In genomic region chr9:73671656-73672212, GRCm38 (mm10) we compare ENCODE assay signal across 24 mouse cellular contexts.
A peak's percentile ranks its signal among the peaks of the same experiment; 100 is the strongest.
DNase-seq lines count a peak whose midpoint lies in the region; ATAC-seq lines count a peak whose summit lies in the region.
"Had no signal": no experiment of that assay in that cellular context is flagged by ENCODE, and none has a peak within 500 bp of the region (broad histone marks: within the 10 kb centered on the region; RNA-seq: fewer than 3 reads in every experiment).

No protein-coding gene starts in this region.

- peak; percentile 1 for DNase-seq in kidney, adult 9 months
- no peak for DNase-seq in kidney, adult 8-10 months
- DNase-seq in adrenal gland, postnatal 36 days: peak; percentile 20 to 42
- peak; percentile 36 to 50 for DNase-seq in kidney, postnatal 4 days
- no peak for DNase-seq in frontal cortex, postnatal 10 days (ENCODE audit: low spot score in 2 of 2)
- DNase-seq in urinary bladder, postnatal 4 days (ENCODE audit: low spot score in 2 of 2): no peak
- DNase-seq in layer of hippocampus, adult 18-20 months (ENCODE audit: low spot score in 2 of 2): no peak
- DNase-seq: cerebellum, adult 2 months; cerebellum, postnatal 25 days; gastrocnemius, postnatal 36 days; heart, postnatal 36 days; retina, postnatal 1 day; right cerebral cortex, postnatal 25 days; spleen, adult 18-20 months had no signal

- H3K36me3 ChIP-seq in kidney, embryonic 16.5 days (ENCODE audit: insufficient read depth, low read length): no peaks in the 10 kb centered on the region
- H3K36me3 ChIP-seq: embryonic facial prominence, embryonic 10.5 days; forebrain, embryonic 15.5 days; hindbrain, embryonic 13.5 days; limb, embryonic 10.5 days; neural tube, embryonic 12.5 days had no signal

- no peak overlapping the region for H3K4me2 ChIP-seq in kidney, embryonic 16.5 days (replicated peaks; ENCODE audit: low read depth, low read length)
- H3K4me2 ChIP-seq: forebrain, embryonic 15.5 days; hindbrain, embryonic 13.5 days; midbrain, embryonic 11.5 days; neural tube, embryonic 12.5 days had no signal

- 17% methylated on average over 6 of the region's 6 CpGs for WGBS in kidney, embryonic 16.5 days

- no peak overlapping the region for H3K4me3 ChIP-seq in kidney, embryonic 16.5 days (ENCODE audit: low read length)
- H3K4me3 ChIP-seq: embryonic facial prominence, embryonic 10.5 days; forebrain, embryonic 15.5 days; hindbrain, embryonic 13.5 days; limb, embryonic 10.5 days; neural tube, embryonic 12.5 days had no signal

- ATAC-seq in kidney, embryonic 16.5 days (ENCODE audit: low FRiP score, low TSS enrichment): peak; percentile 59; the same call in 1 of the 2 replicates
- ATAC-seq: activated CD4-positive, CD25-positive, alpha-beta regulatory T cell, adult 4 months; forebrain, embryonic 15.5 days; lung, postnatal 0 days had no signal

- no peak overlapping the region for H3K9ac ChIP-seq in kidney, embryonic 16.5 days (replicated peaks; ENCODE audit: low read length)
- H3K9ac ChIP-seq: forebrain, embryonic 15.5 days; hindbrain, embryonic 13.5 days; neural tube, embryonic 12.5 days had no signal

- H3K4me1 ChIP-seq in kidney, embryonic 16.5 days (ENCODE audit: insufficient read depth, low read length): 0 out of 2 replicates have a peak, but pooled peaks cover 3% of the 10 kb centered on the region
- H3K4me1 ChIP-seq: embryonic facial prominence, embryonic 10.5 days; forebrain, embryonic 15.5 days; hindbrain, embryonic 13.5 days; limb, embryonic 10.5 days; neural tube, embryonic 12.5 days had no signal

- H3K9me3 ChIP-seq in kidney, embryonic 16.5 days (ENCODE audit: low read length): no peaks in the 10 kb centered on the region
- H3K9me3 ChIP-seq: embryonic facial prominence, embryonic 10.5 days; forebrain, embryonic 15.5 days; hindbrain, embryonic 13.5 days; limb, embryonic 10.5 days; neural tube, embryonic 12.5 days had no signal

- peaks cover 23% of the 10 kb centered on the region; the same call in 1 of the 2 replicates for H3K27me3 ChIP-seq in kidney, embryonic 16.5 days (ENCODE audit: insufficient read depth, low read length)
- H3K27me3 ChIP-seq: forebrain, embryonic 15.5 days; hindbrain, embryonic 13.5 days; neural tube, embryonic 12.5 days had no signal

- H3K27ac ChIP-seq in kidney, embryonic 16.5 days (ENCODE audit: low read length): no peak overlapping the region
- H3K27ac ChIP-seq: embryonic facial prominence, embryonic 10.5 days; forebrain, embryonic 15.5 days; hindbrain, embryonic 13.5 days; limb, embryonic 10.5 days; macrophage; neural tube, embryonic 12.5 days had no signal

Comparison
In these comparisons a context has a peak if more than half of its experiments do, and no peak if none do; other contexts are left out.
1. DNase-seq: peak in kidney, adult 9 months (single experiment), adrenal gland, postnatal 36 days (2 of 2) and kidney, postnatal 4 days (2 of 2); none in kidney, adult 8-10 months (0 of 2), frontal cortex, postnatal 10 days (0 of 2), urinary bladder, postnatal 4 days (0 of 2) and layer of hippocampus, adult 18-20 months (0 of 2).